Mouse (Mus musculus): Measurements from ENCODE around the gene Zfp804a. TPM values are rescaled to one million over a fixed set of nuclear protein-coding genes. Genes with fewer than 3 reads are reported as not detected.

The Zfp804a gene
- 3.4 and 3.7 TPM in 2 replicates for polyA plus RNA-seq (2021; fragmentation: Nextera tagmentation)
- long read RNA-seq, experiment 1, full-length matches to known transcripts, result 5 of 11 reads
- long read RNA-seq, experiment 1, partial matches to known transcripts, result 1 of 11 reads
- long read RNA-seq, experiment 1, other reads (novel, unspliced or antisense), result 5 of 11 reads
- long read RNA-seq, experiment 2, full-length matches to known transcripts, result 25 of 34 reads
- long read RNA-seq, experiment 2, partial matches to known transcripts, result 1 of 34 reads
- long read RNA-seq, experiment 2, other reads (novel, unspliced or antisense), result 8 of 34 reads

DNA sequence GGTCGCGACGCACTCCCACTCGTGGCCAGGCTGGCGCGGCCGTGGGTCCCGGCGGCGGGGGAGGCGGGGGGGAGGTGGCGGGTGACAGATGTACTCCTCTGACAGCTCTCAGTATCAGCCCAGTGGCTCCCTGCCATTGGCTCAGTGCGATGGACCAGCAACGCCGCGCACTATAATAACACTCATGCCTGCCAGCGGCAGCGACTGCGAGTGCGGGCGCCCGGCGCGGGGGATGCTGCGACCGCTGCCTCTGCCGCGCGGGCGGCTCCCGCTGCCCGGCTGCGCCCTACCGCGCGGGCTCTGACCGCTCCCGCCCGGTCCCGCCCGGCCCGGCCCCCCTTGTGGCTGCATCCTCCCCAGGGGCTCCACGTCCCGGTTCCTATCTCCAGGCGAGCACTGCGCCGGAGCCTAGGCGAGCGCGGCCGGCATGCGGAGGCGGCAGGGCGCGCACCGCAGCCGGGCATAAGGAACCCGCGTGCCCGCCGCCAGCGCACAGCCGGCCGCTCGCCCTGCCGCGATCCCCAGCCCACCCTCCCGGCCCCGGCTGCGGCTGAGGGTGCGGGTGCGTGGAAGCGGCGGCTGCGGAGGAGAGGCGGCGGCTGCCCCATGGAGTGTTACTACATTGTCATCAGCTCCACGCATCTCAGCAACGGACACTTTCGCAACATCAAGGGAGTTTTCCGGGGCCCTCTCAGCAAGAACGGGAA lies at the start of gene Zfp804a:
Gene Zfp804a (plus strand): TSS at position 38 of the 707 bp plus-strand sequence.

